Mouse (Mus musculus) cortical plate, adult 2 months (tissue): ENCODE data around the gene Mlip.

ENCODE experiments used
- CTCF ChIP-seq: fragments of 200-500 bp; IDR thresholded peaks from 2 replicates; pipeline ENCODE4 v1.5.1; 2011; ENCODE audit warnings: mild to moderate bottlenecking, control low read depth, low read length; ENCODE audit not compliant: insufficient read depth; ENCODE audit errors: extremely low read depth
- POLR2A ChIP-seq: fragments of 200-500 bp; IDR thresholded peaks from 2 replicates; pipeline ENCODE4 v1.6.1; 2011; ENCODE audit warnings: mild to moderate bottlenecking, low read length, control low read depth; ENCODE audit not compliant: insufficient read depth; ENCODE audit errors: extremely low read depth

DNA sequence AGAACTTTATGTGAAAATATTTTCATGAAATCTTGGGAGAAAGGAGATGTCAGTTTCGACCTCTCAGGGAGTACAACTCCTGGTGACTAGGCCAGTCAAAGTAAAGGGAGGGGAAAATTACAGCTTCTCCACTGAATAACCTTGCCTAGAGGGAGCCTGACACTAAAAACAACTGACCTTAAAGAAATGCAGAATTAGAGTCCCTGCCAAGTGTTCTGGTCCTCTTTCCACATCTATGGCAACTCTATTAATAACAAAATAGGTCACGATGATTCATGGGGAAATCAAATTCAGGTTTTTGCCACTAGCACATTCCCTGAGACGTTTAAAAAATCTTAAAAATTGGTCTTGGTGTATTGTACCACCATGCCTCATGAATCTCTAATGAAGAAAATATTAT lies 34.4 kb downstream of the Mlip start:
- TF ChIP-seq POLR2A (no peak), CTCF (no peak)
